24 mouse cellular contexts compared by ENCODE assay signal in genomic region chr16:29642376-29642775, GRCm38 (mm10).
A peak's percentile ranks its signal among the peaks of the same experiment; 100 is the strongest.
DNase-seq lines count a peak whose midpoint lies in the region; ATAC-seq and TF ChIP-seq lines count a peak whose summit lies in the region.
"Had no signal": no experiment of that assay in that cellular context is flagged by ENCODE, and none has a peak within 500 bp of the region (broad histone marks: within the 10 kb centered on the region; RNA-seq: fewer than 3 reads in every experiment).

No protein-coding gene starts in this region.

- no peak overlapping the region for H3K4me3 ChIP-seq in forebrain, embryonic 13.5 days
- H3K4me3 ChIP-seq in forebrain, embryonic 11.5 days (ENCODE audit: low read depth, low read length) = no peak overlapping the region
- H3K4me3 ChIP-seq in kidney, embryonic 14.5 days (ENCODE audit: low read length) = no peak overlapping the region
- no peak overlapping the region for H3K4me3 ChIP-seq in kidney, adult 2 months (ENCODE audit: insufficient read depth, low read depth, low read length)
- H3K4me3 ChIP-seq in neural tube, embryonic 12.5 days = no peak overlapping the region
- H3K4me3 ChIP-seq: heart, embryonic 15.5 days; layer of hippocampus, adult 2 months; limb, embryonic 12.5 days; midbrain, embryonic 13.5 days had no signal

- peaks cover 27% of the 10 kb centered on the region for H3K36me3 ChIP-seq in forebrain, embryonic 13.5 days (ENCODE audit: poor library complexity, severe bottlenecking)
- no peaks in the 10 kb centered on the region for H3K36me3 ChIP-seq in forebrain, embryonic 11.5 days (ENCODE audit: control insufficient read depth, insufficient read depth, low read length)
- peaks cover 16% of the 10 kb centered on the region; the same call in 1 of the 2 replicates for H3K36me3 ChIP-seq in kidney, embryonic 14.5 days (ENCODE audit: control insufficient read depth, insufficient read depth, low read length)
- H3K36me3 ChIP-seq in kidney, adult 2 months (ENCODE audit: control insufficient read depth, insufficient read depth, low read length) = no peaks in the 10 kb centered on the region; the same call in 1 of the 2 replicates
- peaks cover 10% of the 10 kb centered on the region; the same call in 1 of the 2 replicates for H3K36me3 ChIP-seq in neural tube, embryonic 12.5 days

- H3K9me3 ChIP-seq in forebrain, embryonic 13.5 days (replicated peaks) = no peaks in the 10 kb centered on the region
- no peaks in the 10 kb centered on the region for H3K9me3 ChIP-seq in forebrain, embryonic 11.5 days (ENCODE audit: control insufficient read depth, low read length)
- H3K9me3 ChIP-seq in kidney, embryonic 14.5 days (ENCODE audit: control insufficient read depth, low read length) = no peaks in the 10 kb centered on the region
- no peaks in the 10 kb centered on the region for H3K9me3 ChIP-seq in neural tube, embryonic 12.5 days
- H3K9me3 ChIP-seq: heart, embryonic 15.5 days; limb, embryonic 12.5 days; midbrain, embryonic 13.5 days had no signal

- no peak for DNase-seq in forebrain, embryonic 11.5 days (ENCODE audit: low spot score)
- DNase-seq in kidney, adult 2 months = no peak
- no peak for DNase-seq in neural tube, embryonic 10.5 days (ENCODE audit: extremely low spot score, low spot score)
- DNase-seq in retina, postnatal 1 day = peak; percentile 53
- no peak for DNase-seq in heart, adult 9 months (ENCODE audit: low spot score in 2 of 2)
- DNase-seq: adrenal gland, postnatal 25 days; cerebellum, adult 11 months; cerebellum, postnatal 25 days; gastrocnemius, postnatal 25 days; heart, postnatal 36 days; kidney, adult 18-20 months; kidney, postnatal 14 days; liver, postnatal 0 days; right cerebral cortex, postnatal 14 days; spleen, adult 18-20 months had no signal

- no peak overlapping the region for H3K9ac ChIP-seq in forebrain, embryonic 13.5 days
- H3K9ac ChIP-seq in forebrain, embryonic 11.5 days (ENCODE audit: low read length) = no peak overlapping the region
- H3K9ac ChIP-seq in kidney, embryonic 14.5 days (ENCODE audit: low read depth, low read length) = no peak overlapping the region
- H3K9ac ChIP-seq in neural tube, embryonic 12.5 days = no peak overlapping the region
- H3K9ac ChIP-seq: heart, embryonic 15.5 days; limb, embryonic 12.5 days; liver, postnatal 0 days; midbrain, embryonic 13.5 days had no signal

- H3K4me2 ChIP-seq in forebrain, embryonic 13.5 days = no peak overlapping the region
- H3K4me2 ChIP-seq in forebrain, embryonic 11.5 days (ENCODE audit: low read depth, low read length, severe bottlenecking) = no peak overlapping the region
- H3K4me2 ChIP-seq in kidney, embryonic 14.5 days (replicated peaks; ENCODE audit: low read depth, low read length) = no peak overlapping the region
- no peak overlapping the region for H3K4me2 ChIP-seq in neural tube, embryonic 12.5 days (replicated peaks)
- H3K4me2 ChIP-seq: heart, embryonic 15.5 days; limb, embryonic 12.5 days; liver, embryonic 11.5 days; midbrain, embryonic 13.5 days had no signal

- no peak for TF ChIP-seq POLR2A in kidney, adult 2 months (IDR thresholded peaks at IDR 0.05; ENCODE audit: low read depth, low read length)

- WGBS in forebrain, embryonic 13.5 days = 30% methylated on average over 1 of the region's 1 CpGs
- WGBS in forebrain, embryonic 11.5 days = 31% methylated on average over 1 of the region's 1 CpGs
- WGBS in kidney, embryonic 14.5 days = 24% methylated on average over 1 of the region's 1 CpGs
- 50% methylated on average over 1 of the region's 1 CpGs for WGBS in kidney, adult 2 months
- WGBS in neural tube, embryonic 12.5 days = 8% methylated on average over 1 of the region's 1 CpGs

- ATAC-seq in forebrain, embryonic 13.5 days = peak; percentile 76; the same call in 1 of the 2 replicates
- ATAC-seq in forebrain, embryonic 11.5 days (replicated peaks; ENCODE audit: low FRiP score) = no peak
- 0 out of 2 replicates have a peak, but pooled peaks have one; percentile 66 for ATAC-seq in kidney, embryonic 14.5 days (ENCODE audit: low FRiP score, low TSS enrichment)
- peak; percentile 53; the same call in 1 of the 2 replicates for ATAC-seq in neural tube, embryonic 12.5 days (ENCODE audit: low FRiP score, low read depth)
- ATAC-seq: liver, postnatal 0 days; lung, postnatal 0 days; midbrain, embryonic 13.5 days had no signal

- TF ChIP-seq CTCF in kidney, adult 2 months (conservative IDR thresholded peaks at IDR 0.05; ENCODE audit: insufficient read depth, insufficient read length, low read depth, low read length) = no peak

- no peak overlapping the region for H3K27ac ChIP-seq in forebrain, embryonic 13.5 days
- no peak overlapping the region for H3K27ac ChIP-seq in forebrain, embryonic 11.5 days (ENCODE audit: low read depth, low read length)
- H3K27ac ChIP-seq in kidney, embryonic 14.5 days (ENCODE audit: low read depth, low read length) = no peak overlapping the region
- no peak overlapping the region for H3K27ac ChIP-seq in kidney, adult 2 months (ENCODE audit: insufficient read depth, low read depth, low read length)
- H3K27ac ChIP-seq in neural tube, embryonic 12.5 days = no peak overlapping the region
- H3K27ac ChIP-seq: heart, embryonic 15.5 days; layer of hippocampus, adult 2 months; limb, embryonic 12.5 days; midbrain, embryonic 13.5 days had no signal

- no peaks in the 10 kb centered on the region for H3K27me3 ChIP-seq in forebrain, embryonic 13.5 days
- no peaks in the 10 kb centered on the region for H3K27me3 ChIP-seq in forebrain, embryonic 11.5 days (ENCODE audit: control insufficient read depth, insufficient read depth, low read length)
- no peaks in the 10 kb centered on the region for H3K27me3 ChIP-seq in kidney, embryonic 14.5 days (ENCODE audit: control insufficient read depth, insufficient read depth, low read length)
- no peaks in the 10 kb centered on the region for H3K27me3 ChIP-seq in kidney, adult 2 months (replicated peaks; ENCODE audit: control insufficient read depth, insufficient read depth, low read length)
- H3K27me3 ChIP-seq in neural tube, embryonic 12.5 days (replicated peaks) = peaks cover 20% of the 10 kb centered on the region
- H3K27me3 ChIP-seq: heart, embryonic 15.5 days; limb, embryonic 12.5 days had no signal

- peaks cover 10% of the 10 kb centered on the region; the same call in 1 of the 2 replicates for H3K4me1 ChIP-seq in forebrain, embryonic 13.5 days
- peaks cover 2% of the 10 kb centered on the region; the same call in 1 of the 2 replicates for H3K4me1 ChIP-seq in forebrain, embryonic 11.5 days (replicated peaks; ENCODE audit: control insufficient read depth, insufficient read depth, low read length)
- no peaks in the 10 kb centered on the region for H3K4me1 ChIP-seq in kidney, embryonic 14.5 days (ENCODE audit: control insufficient read depth, insufficient read depth, low read length)
- H3K4me1 ChIP-seq in kidney, adult 2 months (ENCODE audit: control insufficient read depth, insufficient read depth, low read length) = no peaks in the 10 kb centered on the region
- H3K4me1 ChIP-seq in neural tube, embryonic 12.5 days = no peaks in the 10 kb centered on the region
- H3K4me1 ChIP-seq: heart, embryonic 15.5 days; limb, embryonic 12.5 days had no signal
